Mouse (Mus musculus) T-helper 17 cell (primary cell): ENCODE measurements around the gene Efnb1.

Source experiments
- in situ Hi-C, 2 experiments: fragments of 300-600 bp; cut with MboI, MseI; formaldehyde crosslinking; loops; 1 replicate in 1 of 2; 2 replicates in 1 of 2; pipeline ENCODE4 v1.15.1; 2025; ENCODE audit warnings: high pct_unique_total_duplicates in 2 of 2

The Efnb1 gene

GRCm38 (mm10) chrX:99135523-99136258 lies at the start of gene Efnb1:
TSS of gene Efnb1 (plus strand) at chrX:99136130.
- in situ Hi-C loops = loop anchor here (5.0 to 10.0 kb wide), 3 partner anchors 387 to 1337 kb away; no protein-coding TSS in a partner anchor

DNA sequence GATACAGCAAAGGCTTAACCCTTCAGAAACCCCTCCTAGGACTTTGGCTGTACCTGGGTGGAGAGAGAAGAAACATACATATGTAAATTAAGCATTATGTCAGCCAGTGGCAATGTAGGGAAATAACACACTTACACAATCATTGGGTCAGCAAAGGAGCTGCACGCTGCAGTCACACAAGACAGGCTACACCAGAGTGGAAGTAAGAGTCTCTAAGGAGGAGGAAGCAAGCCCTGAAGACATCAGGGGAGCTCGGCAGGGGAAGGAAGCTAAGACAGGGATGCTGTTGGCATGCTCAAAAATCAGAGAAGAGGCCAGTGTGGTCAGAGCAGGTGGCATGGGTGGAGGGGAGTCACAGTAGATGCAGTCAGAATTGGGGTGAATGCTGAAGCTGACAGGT lies 43.2 kb upstream of the Efnb1 start:
- in situ Hi-C loops = loop anchor here in 1 of 2 experiments (10.0 kb wide), 1 partner anchor 368 kb away; no protein-coding TSS in a partner anchor

DNA sequence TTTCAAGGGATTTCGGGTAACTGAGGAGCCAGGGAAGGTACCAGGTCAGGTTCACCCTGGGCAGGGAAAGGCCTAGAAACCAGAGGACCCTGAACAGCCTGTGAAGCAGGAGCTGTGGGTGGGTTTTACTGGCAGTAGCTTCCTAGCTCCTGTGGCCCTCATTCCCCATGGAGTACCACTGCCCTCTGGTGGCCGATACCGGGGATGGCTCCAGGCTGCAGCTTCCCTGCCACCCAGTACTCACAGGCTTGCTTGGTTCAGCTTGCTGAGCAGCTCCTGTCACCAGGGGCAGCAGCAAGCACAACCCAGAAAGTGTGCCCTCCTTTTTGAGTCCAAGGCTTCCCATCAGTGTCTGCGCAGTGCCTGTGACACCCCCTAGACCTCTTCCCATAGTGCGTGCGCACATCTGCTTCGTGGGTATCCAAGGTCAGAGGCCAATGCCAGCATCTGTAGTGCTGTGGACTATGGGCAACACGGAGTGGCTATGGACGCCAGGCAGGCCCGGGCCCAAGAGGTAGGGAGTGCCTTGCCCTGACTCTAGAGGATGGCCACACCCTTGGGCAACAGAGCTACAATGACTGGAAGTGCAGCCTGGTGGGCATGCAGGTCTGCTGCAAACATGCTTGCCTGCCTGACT lies 24.7 kb upstream of the Efnb1 start:
- in situ Hi-C loops = loop anchor here (5.0 kb wide), 2 partner anchors 34 to 124 kb away; no protein-coding TSS in a partner anchor

GRCm38 (mm10) chrX:99119510-99119909 lies 16.4 kb upstream of the Efnb1 start:
- in situ Hi-C loops = no loop called here

GRCm38 (mm10) chrX:99130059-99130458 lies 5.9 kb upstream of the Efnb1 start:
- in situ Hi-C loops = loop anchor here (5.0 to 10.0 kb wide), 5 partner anchors 332 to 532 kb away; no protein-coding TSS in a partner anchor

DNA sequence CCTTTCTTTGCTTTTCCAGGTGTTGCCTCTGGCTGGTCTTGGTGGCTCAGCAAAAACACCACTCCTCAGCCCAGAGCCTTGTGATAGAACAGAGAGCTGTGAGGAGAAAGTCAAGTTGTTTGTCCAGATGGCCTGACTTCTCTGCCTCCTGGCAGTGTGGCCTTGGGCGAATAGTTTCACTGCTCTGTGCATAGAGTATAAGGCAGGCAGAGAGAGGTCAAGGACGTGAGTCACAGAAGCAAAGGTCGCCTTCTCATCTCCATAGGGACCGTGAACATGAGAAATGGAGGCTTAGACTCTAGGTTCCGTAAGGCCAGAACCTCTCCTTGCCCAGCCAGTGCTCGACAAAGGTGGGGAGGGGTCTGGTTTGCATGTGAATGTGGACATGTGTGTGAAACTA lies 3.4 kb upstream of the Efnb1 start:
- in situ Hi-C loops = loop anchor here (5.0 to 10.0 kb wide), 5 partner anchors 330 to 530 kb away; no protein-coding TSS in a partner anchor

- in situ Hi-C loops = loop anchor here (5.0 to 10.0 kb wide), 7 partner anchors 327 to 1337 kb away; no protein-coding TSS in a partner anchor
These were observed 1.0 kb upstream of the Efnb1 start for GRCm38 (mm10) chrX:99134891-99135290.

- in situ Hi-C loops = loop anchor here (5.0 to 10.0 kb wide), 3 partner anchors 386 to 1336 kb away; no protein-coding TSS in a partner anchor
These were observed 569 bp downstream of the Efnb1 start for GRCm38 (mm10) chrX:99136431-99136966.

DNA sequence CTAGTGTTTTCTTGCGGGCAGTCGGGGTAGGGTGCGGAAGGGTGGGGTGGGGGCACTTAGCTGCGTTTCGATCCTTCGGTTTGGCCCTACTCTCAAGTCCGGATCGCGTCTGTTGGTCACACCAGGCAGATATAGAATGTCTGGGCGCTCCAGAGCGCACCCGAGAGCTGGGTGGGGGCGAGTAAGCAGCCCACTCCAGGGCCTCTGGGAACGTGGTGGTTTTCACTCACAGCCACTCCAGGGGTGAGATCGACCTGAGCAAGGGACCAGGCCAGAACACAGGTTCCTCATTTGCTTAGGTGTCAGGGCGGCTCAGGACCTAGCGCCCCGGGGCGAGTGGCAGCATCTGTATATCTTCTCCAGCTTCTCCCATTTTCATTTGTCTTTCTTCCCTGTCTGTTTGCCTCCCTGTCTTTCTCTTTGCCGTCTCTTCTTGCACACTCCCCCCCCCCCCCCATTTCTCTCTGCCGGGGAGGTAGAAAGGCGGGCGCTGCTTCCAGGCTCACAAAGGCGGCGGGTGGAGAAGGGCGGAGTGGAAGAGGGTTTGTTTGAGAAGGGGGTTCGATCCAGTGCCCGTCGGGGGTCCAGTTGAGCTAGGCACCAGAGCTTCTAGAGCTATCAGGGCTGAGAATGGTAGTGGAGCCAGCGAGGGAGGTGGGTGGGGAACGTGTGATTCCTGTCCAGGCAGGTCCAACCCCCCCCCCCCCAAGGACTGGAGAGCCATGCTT lies 1.4 kb downstream of the Efnb1 start:
- in situ Hi-C loops = loop anchor here (5.0 to 10.0 kb wide), 3 partner anchors 385 to 1335 kb away; no protein-coding TSS in a partner anchor

DNA sequence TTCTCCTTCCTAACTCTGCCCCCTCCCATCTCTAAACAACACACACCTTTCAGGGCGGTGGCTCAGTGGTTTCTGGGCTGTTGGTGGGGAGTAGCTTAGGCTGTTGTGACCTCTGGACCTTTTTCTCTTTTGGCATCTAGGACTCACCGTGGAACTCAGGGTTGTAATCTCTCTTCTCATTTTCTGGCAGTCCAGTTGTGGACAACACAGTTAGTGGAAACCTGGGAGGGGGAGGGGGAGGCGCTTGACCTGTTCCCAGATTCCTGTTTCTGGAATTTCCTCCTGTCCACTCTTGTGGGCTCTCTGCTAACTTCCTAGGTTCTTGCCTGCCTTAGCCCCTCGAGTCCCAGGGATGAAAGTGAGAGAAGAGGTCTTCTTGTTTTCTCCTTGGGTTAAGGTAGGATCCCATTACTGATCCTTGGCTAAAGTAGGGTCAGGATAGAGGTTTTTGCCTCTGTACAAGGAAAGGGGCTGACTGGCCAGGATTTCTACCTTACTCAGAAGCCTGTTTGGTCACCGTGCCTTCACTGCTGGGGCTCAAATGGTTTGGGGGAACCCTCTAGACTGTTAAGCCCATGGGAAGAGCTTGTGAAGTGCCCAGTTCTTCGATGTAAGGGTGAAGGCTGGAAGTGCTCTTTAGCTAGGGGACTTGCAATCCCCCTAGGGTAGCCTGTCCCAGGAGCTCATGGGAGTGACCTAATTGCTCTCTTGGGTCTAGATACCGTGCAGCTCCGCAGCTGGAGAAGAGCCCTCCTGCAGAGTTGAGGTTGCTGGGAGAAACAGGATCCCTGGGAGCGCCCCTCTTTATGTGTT lies 2.2 kb downstream of the Efnb1 start:
- in situ Hi-C loops = loop anchor here (5.0 to 10.0 kb wide), 3 partner anchors 384 to 1334 kb away; no protein-coding TSS in a partner anchor

DNA sequence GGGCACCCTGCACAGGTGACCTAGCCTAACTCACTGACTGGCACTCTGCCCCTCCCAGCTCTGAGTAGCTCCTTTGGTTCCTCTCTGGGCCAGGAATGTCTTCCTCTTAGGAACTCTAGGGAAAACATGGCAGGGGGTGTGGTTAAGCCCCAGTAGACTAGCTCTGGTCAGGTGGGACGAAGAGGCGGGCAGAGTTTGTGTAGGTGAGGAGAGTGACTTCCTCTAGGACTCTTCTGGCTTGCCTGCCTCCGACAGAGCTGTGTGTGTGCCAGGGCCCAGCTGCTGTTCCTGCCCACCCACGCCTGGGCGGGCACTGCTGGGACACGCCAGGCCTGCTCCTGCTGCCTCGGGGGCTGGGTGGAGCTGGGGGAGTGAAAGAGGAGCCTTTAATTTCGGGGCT lies 5.1 kb downstream of the Efnb1 start:
- in situ Hi-C loops = no loop called here

- in situ Hi-C loops = no loop called here
These were observed 6.0 kb downstream of the Efnb1 start for GRCm38 (mm10) chrX:99141900-99142299.

- in situ Hi-C loops = no loop called here
These were observed 9.6 kb downstream of the Efnb1 start for GRCm38 (mm10) chrX:99145561-99145960.

DNA sequence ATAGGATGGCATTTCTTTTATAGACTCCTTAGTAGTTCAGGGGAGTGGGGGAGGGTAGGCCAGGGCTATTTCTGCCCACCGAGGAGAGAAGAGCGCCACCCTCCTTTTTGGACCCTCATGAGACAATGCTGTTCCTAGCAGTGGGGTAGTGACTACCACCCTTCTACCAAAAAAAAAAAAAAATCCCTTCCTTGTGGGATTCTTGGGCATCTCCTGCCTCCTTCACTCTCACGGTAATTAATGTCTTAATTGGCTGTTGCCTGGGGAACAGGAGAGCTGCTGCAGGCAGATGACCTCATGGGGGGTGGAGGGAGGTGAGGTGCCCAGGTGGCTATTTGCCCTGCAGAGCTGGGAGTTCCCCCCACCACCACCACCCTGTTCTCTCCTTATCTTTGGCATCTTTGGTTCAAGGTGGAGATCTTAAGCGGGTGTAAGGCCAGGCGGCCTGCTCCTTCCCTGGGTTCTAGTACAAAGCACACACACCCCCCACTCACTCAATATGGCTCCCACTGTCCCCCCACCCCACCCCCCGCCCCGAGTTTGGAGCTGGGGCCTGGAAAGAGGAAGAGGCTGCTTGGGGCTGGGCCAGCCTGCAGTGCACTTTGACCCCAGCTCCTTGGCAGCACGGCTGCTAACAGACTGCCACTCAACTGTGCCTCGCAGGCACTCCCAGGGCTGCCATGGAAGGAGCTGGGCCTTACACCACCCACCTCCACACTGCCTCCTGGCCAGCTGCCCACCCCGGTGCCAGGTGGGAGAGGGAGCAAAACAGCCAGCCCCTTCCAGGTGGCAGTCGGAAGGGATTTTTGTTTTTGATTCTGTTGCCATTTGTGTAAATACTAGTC lies 12.4 kb downstream of the Efnb1 start:
- in situ Hi-C loops = no loop called here

DNA sequence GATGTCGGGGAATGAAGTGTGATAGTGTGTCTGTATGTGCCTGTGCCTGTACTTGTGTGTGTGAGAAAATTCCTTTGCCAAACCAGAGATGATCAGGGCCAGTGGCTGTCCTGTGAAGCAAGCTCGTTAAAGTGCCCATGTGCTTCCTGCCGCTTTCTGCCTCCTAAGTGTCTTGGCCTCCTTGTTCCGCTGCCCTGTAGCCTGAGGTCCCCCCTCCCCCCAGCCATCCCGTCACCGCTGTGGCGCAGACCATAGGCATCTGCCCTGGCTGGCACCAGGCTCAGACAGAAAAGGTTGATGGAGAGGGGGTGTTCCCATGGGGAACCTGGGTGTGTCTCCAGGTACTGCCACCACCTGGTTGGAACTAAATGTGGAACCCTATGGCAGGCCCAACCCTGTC lies 13.1 kb downstream of the Efnb1 start:
- in situ Hi-C loops = no loop called here

DNA sequence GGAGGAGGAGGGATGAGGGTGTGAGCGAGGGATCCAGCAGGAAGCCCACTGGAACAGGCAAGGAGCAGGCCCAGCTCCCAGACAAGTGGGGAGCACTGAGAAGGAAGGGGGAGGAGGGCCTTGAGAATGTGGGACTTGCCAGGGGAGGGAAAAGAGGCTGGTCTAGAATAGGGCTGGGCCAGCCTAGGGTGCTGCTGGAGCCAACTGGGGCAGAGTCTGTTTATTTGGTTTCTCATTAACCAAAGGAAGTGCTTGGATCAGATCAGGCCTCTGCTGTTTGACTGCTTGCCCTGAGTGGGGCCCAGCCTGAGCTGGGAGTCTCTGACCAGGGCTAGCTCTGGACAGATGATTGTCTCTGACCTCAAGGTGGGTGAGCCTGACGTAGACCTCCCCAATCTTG lies 14.0 kb downstream of the Efnb1 start:
- in situ Hi-C loops = no loop called here

GRCm38 (mm10) chrX:99150712-99151111 lies 14.8 kb downstream of the Efnb1 start:
- in situ Hi-C loops = no loop called here

DNA sequence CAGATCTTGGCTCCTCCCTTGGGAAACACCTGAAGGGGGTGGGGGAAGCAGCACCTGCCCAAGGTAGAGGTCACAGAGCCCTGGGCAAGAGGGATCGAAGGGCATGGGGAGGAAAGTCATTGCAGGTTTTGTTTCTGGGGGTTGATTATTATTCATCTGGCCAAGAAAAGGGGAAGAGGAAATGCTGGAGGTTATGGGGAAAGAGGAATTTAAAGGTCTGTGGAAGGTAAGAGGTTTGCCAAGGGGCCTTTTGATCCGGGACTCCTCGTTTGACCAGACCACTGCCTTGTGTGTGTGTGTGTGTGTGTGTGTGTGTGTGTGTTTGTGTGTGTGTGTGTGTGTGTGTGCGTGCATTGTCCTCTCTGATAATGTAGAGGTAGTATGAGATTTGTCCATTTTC lies 15.5 kb downstream of the Efnb1 start:
- in situ Hi-C loops = no loop called here

GRCm38 (mm10) chrX:99152141-99152540 lies 16.2 kb downstream of the Efnb1 start:
- in situ Hi-C loops = no loop called here
